Mouse (Mus musculus): ENCODE results near the gene 0610009B22Rik.

The 0610009B22Rik gene

GRCm38 (mm10) chr11:51635525-51636322 lies 53.0 kb downstream of the 0610009B22Rik start, which contains the start of gene Rmnd5b:
Rmnd5b (minus strand) TSS chr11:51635896.
- DNase-seq (ENCODE audit: low spot score): peak; percentile 86

All from embryo, embryonic 10.5 days (tissue).